Mouse (Mus musculus) embryonic fibroblast, embryonic 13.5 days (primary cell): ENCODE results near the gene Racgap1. TPM values are rescaled to one million over a fixed set of nuclear protein-coding genes. Genes with fewer than 3 reads are reported as not detected.

Source experiments
- H3K27ac ChIP-seq: 2 replicates; pipeline ENCODE4 v1.5.1; 2012; ENCODE audit warnings: low read length, control low read depth, inconsistent platforms; ENCODE audit not compliant: insufficient read depth
- H3K4me1 ChIP-seq: 2 replicates; pipeline ENCODE4 v1.6.1; 2011; ENCODE audit warnings: low read length; ENCODE audit not compliant: control insufficient read depth, insufficient read depth
- H3K4me3 ChIP-seq: 2 replicates; pipeline ENCODE4 v1.5.1; 2011; ENCODE audit warnings: mild to moderate bottlenecking, control low read depth, low read length; ENCODE audit not compliant: insufficient read depth
- CTCF ChIP-seq: IDR thresholded peaks from 2 replicates; pipeline ENCODE4 v1.5.1; 2011; ENCODE audit warnings: mild to moderate bottlenecking, control low read depth, low read length, moderate library complexity, borderline replicate concordance; ENCODE audit not compliant: insufficient read depth
- POLR2A ChIP-seq: IDR thresholded peaks from 2 replicates; pipeline ENCODE4 v1.6.1; 2011; ENCODE audit warnings: low read depth, mild to moderate bottlenecking, control low read depth, low read length, moderate library complexity
- polyA plus RNA-seq: library from polyadenylated mRNA; stranded (reverse); fragments of >200 nt; gene quantifications from 2 replicates; pipeline ENCODE4 v1.2.4, GENCODE M21; 2011; ENCODE audit warnings: low read depth; ENCODE audit not compliant: missing spikeins, insufficient read length

The Racgap1 gene
- polyA plus RNA-seq, 1 experiment, result 72.4 TPM

DNA sequence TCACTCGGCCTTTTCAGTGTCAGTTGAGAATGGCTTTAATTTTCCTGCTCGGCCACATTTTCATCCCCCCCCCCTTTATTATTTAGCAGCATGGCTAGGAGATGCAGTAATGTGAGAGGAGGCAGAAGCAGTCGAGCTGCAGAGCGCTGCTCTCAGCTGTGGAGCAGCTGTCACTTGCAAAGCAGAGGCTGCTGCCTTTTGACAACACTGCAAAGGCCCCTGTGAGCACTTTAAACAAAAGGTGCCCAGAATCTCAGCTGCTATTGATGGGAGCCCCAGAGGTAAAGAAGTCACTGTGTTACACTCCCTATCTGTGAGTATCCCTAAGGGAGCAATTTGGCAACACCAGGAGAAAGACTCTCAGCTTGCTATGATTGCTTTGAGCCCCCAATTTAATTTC lies 3.1 kb downstream of the Racgap1 start:
- Histone ChIP-seq H3K4me3 (no peak overlapping the region; the same call in 1 of the 2 replicates), H3K27ac (no peak overlapping the region), H3K4me1 (peaks cover 24% of the 10 kb centered on the region)
- TF ChIP-seq POLR2A (no peak), CTCF (no peak)

DNA sequence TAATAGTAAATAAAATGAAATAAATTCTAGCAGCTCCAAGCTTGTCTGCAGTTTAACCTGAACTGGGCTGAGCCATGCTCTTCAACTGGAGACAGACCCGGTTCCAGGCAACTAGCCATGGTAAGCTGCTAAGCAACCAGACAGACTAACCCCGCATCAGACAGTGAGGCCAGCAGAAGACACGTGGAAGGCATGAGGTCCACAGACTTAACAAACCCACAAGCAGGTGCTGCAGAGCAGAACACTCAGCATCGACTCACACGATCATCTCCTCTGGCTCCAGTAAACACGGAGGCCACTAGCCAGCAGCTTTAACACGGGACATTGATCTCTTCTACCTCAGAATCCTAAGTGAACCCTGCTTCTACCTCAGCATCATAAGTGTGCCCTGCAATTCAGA lies 6.7 kb downstream of the Racgap1 start:
- Histone ChIP-seq H3K4me3 (no peak overlapping the region), H3K4me1 (peaks cover 19% of the 10 kb centered on the region), H3K27ac (no peak overlapping the region)
- TF ChIP-seq POLR2A, result no peak
- no peak for TF ChIP-seq CTCF

DNA sequence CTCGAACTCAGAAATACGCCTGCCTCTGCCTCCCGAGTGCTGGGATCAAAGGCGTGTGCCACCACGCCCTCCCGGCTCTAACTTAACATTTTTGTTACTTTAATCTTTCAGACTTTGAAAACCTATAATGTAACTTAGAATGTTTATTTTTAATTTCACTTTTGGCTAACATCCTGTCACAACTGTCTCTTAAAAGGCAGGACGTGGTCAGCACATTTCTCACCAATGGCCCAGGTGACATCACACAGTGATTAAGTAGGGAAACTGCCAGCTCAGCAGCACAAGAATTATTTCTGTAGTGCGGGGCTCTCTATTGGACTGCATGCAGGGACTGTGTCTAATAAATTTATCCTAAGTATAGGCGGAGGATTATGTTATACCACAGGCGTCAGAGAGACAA lies 7.6 kb downstream of the Racgap1 start:
- Histone ChIP-seq H3K4me1 (peaks cover 15% of the 10 kb centered on the region), H3K4me3 (no peak overlapping the region), H3K27ac (no peak overlapping the region)
- TF ChIP-seq CTCF (no peak), POLR2A (no peak)

DNA sequence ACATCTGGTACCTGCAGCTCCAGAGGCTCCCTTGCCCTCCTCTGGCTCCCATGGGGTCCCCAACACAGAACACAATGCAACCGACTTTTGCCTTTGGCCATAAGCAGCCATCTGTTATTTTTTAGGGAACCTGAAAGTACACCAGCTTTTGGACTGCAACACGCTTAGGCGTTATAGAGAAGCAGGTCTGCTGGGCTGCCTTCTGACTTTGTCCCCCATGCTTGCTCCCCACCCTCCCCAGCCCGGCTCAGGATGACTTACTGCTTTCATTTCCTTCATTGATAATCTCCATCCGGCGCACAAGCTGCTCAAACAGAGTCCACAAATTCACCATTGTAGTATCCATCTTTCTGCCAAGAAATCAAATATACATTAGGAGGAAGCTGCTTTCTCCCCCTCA lies 8.8 kb downstream of the Racgap1 start:
- TF ChIP-seq CTCF, result no peak
- TF ChIP-seq POLR2A, result no peak
- H3K4me1 ChIP-seq, result peaks cover 10% of the 10 kb centered on the region
- H3K27ac ChIP-seq, result no peak overlapping the region
- H3K4me3 ChIP-seq, result no peak overlapping the region

DNA sequence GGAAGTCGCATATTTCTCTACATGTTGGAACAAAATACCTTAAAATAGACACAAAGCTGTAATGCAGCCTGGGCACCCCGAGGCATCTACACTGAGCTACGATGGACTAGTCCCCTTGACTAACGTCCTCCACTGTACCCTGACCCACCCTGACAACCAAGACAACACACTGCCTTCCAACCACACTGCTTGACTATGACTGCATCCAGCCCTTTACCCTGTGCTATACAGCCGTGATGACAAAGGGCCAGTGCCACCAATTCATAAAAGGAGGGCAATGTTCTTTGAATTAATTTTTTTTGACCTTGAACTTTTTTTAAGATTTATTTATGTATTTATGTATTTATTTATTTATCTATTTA lies 13.4 kb downstream of the Racgap1 start:
- H3K27ac ChIP-seq, result no peak overlapping the region
- no peak overlapping the region for H3K4me3 ChIP-seq
- H3K4me1 ChIP-seq, result no peaks in the 10 kb centered on the region
- no peak for TF ChIP-seq CTCF
- TF ChIP-seq POLR2A, result no peak

DNA sequence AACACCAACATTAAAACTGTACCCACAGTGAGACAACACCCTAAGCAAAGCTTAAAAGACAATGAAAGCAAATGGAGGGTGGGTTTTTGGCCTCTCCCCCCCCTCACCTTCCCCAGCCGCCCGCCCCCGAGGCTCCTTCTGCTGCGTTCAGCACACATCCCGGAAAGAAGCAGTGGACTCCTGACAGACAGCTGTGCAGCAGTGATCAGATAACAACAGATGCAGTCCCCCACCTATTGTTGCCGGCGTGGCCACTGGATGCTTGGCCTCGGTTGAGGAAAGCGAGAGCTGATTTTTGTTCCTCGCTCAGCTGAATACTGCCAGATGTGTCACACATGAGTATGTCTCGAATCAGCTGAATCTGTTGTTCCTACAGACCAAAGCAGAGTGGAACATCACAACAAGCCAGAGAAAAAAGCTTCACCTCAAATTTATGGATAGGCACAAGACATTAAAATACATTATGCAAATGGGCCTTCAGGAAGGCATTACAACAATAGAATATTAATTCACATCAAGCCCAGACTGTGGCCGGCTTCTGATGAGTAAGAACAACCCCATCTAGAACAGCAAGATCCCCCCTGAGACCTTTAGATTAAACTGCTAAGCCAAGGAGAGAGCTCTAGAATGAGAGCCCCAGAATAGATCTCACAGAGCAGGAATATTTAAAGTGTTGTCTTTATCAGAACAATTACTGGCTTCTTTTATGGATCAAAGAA lies 13.9 kb downstream of the Racgap1 start:
- H3K27ac ChIP-seq, result no peak overlapping the region

DNA sequence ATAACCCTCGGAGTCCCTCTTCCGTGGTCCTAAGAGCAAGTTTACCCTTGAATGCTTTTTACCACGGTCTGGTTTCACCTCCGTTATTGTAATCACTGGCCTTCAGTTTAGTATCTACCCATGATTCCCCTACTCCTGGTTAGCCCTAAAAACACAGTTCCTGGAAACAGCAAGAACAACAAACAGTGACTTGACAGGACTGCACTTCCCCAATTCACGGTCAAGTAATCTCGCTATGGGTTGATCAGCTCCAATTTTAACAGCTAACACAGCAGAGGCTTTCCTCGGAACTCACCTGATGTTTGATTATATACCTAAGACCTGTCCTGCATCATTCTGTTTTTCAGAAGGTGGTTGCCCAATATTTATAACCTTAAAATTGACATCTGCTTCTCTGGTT lies 16.8 kb downstream of the Racgap1 start:
- Histone ChIP-seq H3K4me1 (no peaks in the 10 kb centered on the region), H3K27ac (no peak overlapping the region), H3K4me3 (no peak overlapping the region)
- TF ChIP-seq CTCF (no peak), POLR2A (no peak)

More for the DNA sequence above, 13.9 kb downstream of the Racgap1 start:
- Histone ChIP-seq H3K4me3 (no peak overlapping the region), H3K4me1 (no peaks in the 10 kb centered on the region)
- TF ChIP-seq POLR2A, result no peak
- TF ChIP-seq CTCF, result no peak

DNA sequence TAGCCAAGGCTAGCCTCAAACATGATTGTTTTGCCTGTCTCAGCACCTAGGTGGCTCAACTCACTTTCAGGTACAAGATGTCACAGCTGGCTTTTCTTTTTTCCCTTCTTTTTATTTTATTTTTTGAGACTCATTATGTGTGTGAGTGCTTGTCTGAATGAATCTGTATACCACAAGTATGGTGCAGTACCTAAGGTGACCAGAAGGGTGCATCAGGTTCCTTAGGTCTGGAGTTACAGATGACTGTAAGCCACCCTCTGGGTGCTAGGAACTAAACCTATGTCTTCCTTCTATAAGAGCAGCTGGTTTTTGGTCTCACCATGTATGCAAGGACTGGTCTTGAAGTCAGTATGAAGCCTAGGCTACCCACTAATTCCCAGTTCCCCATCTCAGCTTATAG lies 19.8 kb downstream of the Racgap1 start:
- H3K4me3 ChIP-seq, result no peak overlapping the region
- H3K4me1 ChIP-seq, result no peaks in the 10 kb centered on the region
- H3K27ac ChIP-seq, result no peak overlapping the region
- TF ChIP-seq CTCF (no peak), POLR2A (no peak)

DNA sequence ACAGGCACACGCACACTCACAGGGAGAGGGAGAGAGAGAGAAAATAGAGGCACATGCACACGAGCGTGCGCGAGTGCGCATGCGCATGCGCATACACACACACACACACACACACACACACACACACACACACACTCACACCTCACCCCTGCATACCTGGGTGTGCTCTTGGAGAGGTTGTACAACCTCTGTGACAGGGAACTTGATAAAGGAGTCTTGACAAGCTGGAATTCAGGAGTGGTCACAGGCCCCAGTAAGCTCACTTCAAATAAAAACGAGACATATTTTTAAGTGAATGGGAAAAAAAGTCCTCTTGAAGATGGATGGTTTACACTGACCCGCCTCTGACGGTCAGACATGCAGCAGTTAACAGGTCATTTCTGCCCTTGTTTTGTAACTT lies 29.4 kb downstream of the Racgap1 start:
- H3K27ac ChIP-seq, result no peak overlapping the region
- no peak overlapping the region for H3K4me3 ChIP-seq
- no peak for TF ChIP-seq POLR2A
- no peak for TF ChIP-seq CTCF
- H3K4me1 ChIP-seq, result no peaks in the 10 kb centered on the region

DNA sequence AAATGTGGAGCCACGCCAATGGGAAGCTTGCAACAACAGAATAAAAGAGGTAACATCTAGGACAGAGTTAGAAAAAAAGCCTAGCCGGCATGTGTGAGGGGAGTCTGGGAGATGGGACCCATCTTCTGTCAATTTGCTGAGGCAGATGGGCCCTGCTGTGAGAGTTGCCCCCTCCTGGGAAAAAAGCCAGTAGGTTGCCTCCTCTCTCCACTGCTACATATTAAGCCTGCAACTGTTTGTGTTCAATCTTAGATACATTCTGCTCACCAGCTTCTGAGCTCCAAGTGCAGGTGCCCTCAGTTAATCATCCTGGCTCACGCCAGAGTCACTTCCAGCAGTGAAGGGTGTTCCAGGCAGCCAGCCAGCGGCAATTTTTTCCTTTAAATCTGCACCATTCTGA lies 31.6 kb downstream of the Racgap1 start:
- H3K4me3 ChIP-seq, result no peak overlapping the region
- TF ChIP-seq POLR2A, result no peak
- no peak for TF ChIP-seq CTCF

More for the DNA sequence above, 31.6 kb downstream of the Racgap1 start:
- Histone ChIP-seq H3K4me1 (peaks cover 7% of the 10 kb centered on the region), H3K27ac (no peak overlapping the region)
